Mouse (Mus musculus) liver, adult 2 months (tissue): ENCODE measurements at regions not wholly inside any gene's neighbourhood (a gene's known extent, or its start where the extent isn't known, plus 50 kb on each side); places are given as distances from the start of the nearest gene placed in this dataset.
"Not testable (repeated sequence)": the region's sequence is repeated elsewhere in the genome, so short reads cannot be mapped to it uniquely, and the experiment has no call there.

Experiments
- DNase-seq: peaks from one replicate; pipeline ENCODE4 v3.0.0-alpha.2; 2011; ENCODE audit warnings: low read depth, low spot score; ENCODE audit errors: extremely low read depth
- H3K27ac ChIP-seq: fragments of 200-500 bp; replicated peaks from 2 replicates; pipeline ENCODE4 v1.5.1; 2012; ENCODE audit warnings: low read depth, mild to moderate bottlenecking, control low read depth, inconsistent platforms, low read length; ENCODE audit not compliant: insufficient read depth
- H3K27me3 ChIP-seq: fragments of 200-500 bp; 2 replicates; pipeline ENCODE4 v1.6.1; 2012; ENCODE audit warnings: mild to moderate bottlenecking, moderate library complexity, low read length, inconsistent platforms; ENCODE audit not compliant: control insufficient read depth, insufficient read depth
- H3K36me3 ChIP-seq: fragments of 200-500 bp; 2 replicates; pipeline ENCODE4 v1.6.1; 2012; ENCODE audit warnings: low read length, inconsistent platforms; ENCODE audit not compliant: control insufficient read depth, insufficient read depth
- H3K4me1 ChIP-seq: fragments of 200-500 bp; 2 replicates; pipeline ENCODE4 v1.6.1; 2011; ENCODE audit warnings: low read length; ENCODE audit not compliant: control insufficient read depth, insufficient read depth
- H3K4me3 ChIP-seq: fragments of 200-500 bp; 2 replicates; pipeline ENCODE4 v1.5.1; 2011; ENCODE audit warnings: low read depth, mild to moderate bottlenecking, control low read depth, low read length, moderate library complexity; ENCODE audit not compliant: insufficient read depth
- H3K79me2 ChIP-seq: fragments of 200-500 bp; 2 replicates; pipeline ENCODE4 v1.6.1; 2012; ENCODE audit warnings: inconsistent platforms, mild to moderate bottlenecking, low read length, moderate library complexity; ENCODE audit not compliant: control insufficient read depth, insufficient read depth
- H3K9ac ChIP-seq: fragments of 200-500 bp; 2 replicates; pipeline ENCODE4 v1.6.1; 2012; ENCODE audit warnings: low read depth, mild to moderate bottlenecking, control low read depth, inconsistent platforms, low read length
- CTCF ChIP-seq: fragments of 200-500 bp; IDR thresholded peaks from 2 replicates; pipeline ENCODE4 v1.5.1; 2011; ENCODE audit warnings: low read depth, low read length, control low read depth
- POLR2A ChIP-seq: fragments of 200-500 bp; IDR thresholded peaks from 2 replicates; pipeline ENCODE4 v1.6.1; 2011; ENCODE audit warnings: low read length, control low read depth; ENCODE audit not compliant: insufficient read depth; ENCODE audit errors: extremely low read depth
- WGBS: fragments of 180-500 bp; shearing (Covaris S2); methylation state at CpG from one replicate; pipeline ENCODE4 v1.1.7; 2018; 5-methylcytosine and 5-hydroxymethylcytosine counted together

DNA sequence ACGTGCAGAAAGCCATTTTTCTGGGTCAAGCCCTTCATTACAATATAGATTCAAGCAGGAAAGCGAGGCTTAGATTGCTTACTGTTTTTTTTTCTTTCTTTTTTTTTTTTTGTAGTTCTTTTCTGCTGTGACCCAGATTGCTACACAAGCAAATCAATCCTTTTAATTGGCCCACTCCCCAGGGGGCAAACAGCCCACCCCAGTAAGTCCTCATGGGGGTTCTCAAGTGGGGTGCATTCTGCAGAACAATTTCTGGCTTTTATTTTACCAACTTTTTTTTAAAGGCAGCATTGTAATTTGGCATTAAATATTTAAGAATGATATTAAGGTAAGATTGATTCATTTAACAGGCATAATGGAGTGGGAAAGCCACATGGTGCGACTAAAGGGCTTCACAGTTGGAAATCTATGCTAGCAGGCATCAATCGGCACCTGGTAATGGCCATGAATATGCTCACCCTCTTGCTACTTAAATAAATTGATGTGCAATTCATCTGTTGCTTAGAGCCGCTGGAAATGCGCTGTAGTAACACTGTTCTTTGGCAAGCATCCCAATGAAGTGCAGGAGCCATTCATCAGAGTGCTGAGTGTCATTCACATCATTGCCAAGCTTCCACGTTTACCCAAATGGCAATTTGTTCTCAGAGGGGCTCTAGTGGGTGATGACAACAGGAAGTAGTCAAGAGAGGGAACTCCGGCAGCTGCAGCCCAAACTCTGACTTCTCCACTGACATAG is 236.3 kb upstream of the Arhgap42 start:
- DNase-seq: no peak
- WGBS: 54% methylated on average over 8 of the region's 8 CpGs
- no peak overlapping the region for H3K27ac ChIP-seq
- TF ChIP-seq CTCF (no peak), POLR2A (no peak)
- H3K4me1 ChIP-seq: no peaks in the 10 kb centered on the region
- no peak overlapping the region for H3K4me3 ChIP-seq
- H3K36me3 ChIP-seq: no peaks in the 10 kb centered on the region
- no peaks in the 10 kb centered on the region for H3K27me3 ChIP-seq
- no peak overlapping the region for H3K9ac ChIP-seq
- no peaks in the 10 kb centered on the region for H3K79me2 ChIP-seq

DNA sequence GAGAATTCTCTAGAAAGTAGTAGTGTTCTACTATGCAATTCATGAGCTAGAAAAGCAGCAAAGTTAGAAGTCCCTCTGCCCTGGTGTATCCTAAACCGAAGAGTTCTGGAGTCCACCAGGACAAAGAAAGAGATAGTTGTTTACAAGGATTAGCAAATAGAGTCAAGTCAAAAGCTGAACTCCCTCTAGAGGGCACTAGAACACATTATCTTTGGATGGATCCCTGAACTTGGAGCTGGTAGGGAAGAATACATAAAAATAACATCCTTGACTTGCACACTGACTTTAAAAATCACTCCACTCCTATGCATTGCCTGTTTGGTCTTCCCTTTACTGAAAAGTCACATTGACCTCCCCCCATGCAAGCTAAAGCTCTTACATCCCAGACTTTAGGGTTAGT is 205.3 kb upstream of the Arhgap42 start:
- WGBS: 81% methylated on average over 1 of the region's 1 CpGs
- TF ChIP-seq POLR2A (no peak), CTCF (0 out of 2 replicates have a peak, but pooled peaks have one; percentile 8)
- Histone ChIP-seq H3K4me3 (no peak overlapping the region), H3K9ac (no peak overlapping the region), H3K27ac (no peak overlapping the region), H3K36me3 (no peaks in the 10 kb centered on the region), H3K27me3 (no peaks in the 10 kb centered on the region), H3K79me2 (no peaks in the 10 kb centered on the region), H3K4me1 (no peaks in the 10 kb centered on the region)
- DNase-seq: peak; percentile 39

DNA sequence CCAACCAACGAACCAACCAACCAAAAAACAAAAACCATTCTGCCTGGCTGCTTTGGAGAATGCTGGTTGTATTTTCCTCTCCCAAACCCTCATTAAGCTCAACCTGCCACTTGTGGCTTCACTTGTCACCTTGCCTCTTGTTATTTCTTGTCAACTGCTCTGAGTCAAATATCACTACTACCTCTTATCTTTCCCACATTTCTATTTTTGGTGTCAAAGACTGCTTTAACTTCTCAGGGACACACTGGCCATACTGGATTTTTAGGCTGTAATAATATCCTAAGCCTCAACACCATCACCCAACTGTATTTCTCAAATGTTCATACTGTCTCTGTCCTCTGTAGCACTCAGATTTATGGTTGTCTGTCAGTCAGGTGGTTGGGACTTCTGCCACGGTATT is 181.4 kb upstream of the Arhgap42 start:
- no peak for DNase-seq
- Histone ChIP-seq H3K4me3 (no peak overlapping the region), H3K9ac (no peak overlapping the region), H3K36me3 (no peaks in the 10 kb centered on the region), H3K4me1 (no peaks in the 10 kb centered on the region), H3K27me3 (no peaks in the 10 kb centered on the region), H3K27ac (no peak overlapping the region), H3K79me2 (no peaks in the 10 kb centered on the region)
- no peak for TF ChIP-seq CTCF
- TF ChIP-seq POLR2A: no peak
- WGBS: 76% methylated on average over 2 of the region's 2 CpGs

DNA sequence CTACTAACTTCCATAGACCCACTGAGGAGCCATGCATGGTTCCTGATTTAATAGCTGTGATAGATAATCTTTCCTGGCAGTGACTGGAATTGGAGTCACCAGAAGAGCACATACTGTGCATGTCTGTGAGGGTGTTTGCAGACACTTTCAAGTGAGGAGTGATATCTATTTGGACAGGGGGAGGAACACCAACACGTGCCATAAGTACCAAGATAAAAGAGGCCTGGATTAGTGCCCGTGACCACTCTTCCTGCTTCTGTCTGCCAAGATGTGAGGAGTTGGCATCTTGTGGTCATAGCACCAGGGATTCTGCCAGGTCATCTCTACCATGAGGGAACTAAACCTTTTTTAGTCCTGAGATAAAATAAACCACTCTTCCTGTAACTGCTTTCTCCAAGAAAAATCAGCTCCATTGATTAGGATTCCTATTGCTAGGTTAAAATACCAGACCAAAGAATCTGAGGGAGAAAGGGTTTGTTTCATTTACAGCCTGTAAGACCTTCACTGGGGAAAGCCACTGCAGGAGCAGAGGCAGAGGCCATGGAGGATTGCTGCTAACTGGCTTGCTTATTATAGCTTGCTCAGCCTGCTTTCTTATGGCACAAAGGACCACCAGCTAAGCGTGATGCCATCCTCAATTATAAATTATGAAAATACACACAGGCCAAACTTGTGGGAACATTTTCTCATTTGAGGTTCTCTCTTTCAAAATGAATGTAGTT is 173.7 kb upstream of the Arhgap42 start:
- H3K36me3 ChIP-seq: no peaks in the 10 kb centered on the region
- H3K27me3 ChIP-seq: no peaks in the 10 kb centered on the region
- H3K27ac ChIP-seq: no peak overlapping the region
- no peaks in the 10 kb centered on the region for H3K4me1 ChIP-seq
- no peak for DNase-seq
- no peaks in the 10 kb centered on the region for H3K79me2 ChIP-seq
- H3K9ac ChIP-seq: no peak overlapping the region
- TF ChIP-seq POLR2A (no peak), CTCF (no peak)
- 54% methylated on average over 3 of the region's 3 CpGs for WGBS
- H3K4me3 ChIP-seq: no peak overlapping the region

DNA sequence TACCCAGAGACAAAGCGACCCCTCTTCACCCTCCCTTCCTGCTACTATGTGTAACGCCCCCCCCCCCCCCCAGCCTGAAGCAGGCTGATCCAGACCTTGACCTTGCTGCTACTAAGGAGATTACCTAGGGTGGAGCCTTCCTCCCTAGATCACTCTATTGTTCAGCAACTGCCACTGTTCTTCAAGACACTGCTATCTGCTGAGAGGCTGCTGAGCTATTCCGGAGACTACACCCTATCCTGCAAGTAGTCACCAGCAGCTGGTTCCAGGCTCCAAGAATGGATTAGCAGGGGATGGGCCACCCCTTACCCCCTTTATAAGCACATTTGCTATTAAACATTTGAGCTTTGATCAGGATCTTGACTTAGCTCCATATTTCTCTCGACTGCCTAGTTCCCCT is 155.3 kb upstream of the Arhgap42 start:
- H3K9ac ChIP-seq, H3K36me3 ChIP-seq, H3K4me1 ChIP-seq, H3K27ac ChIP-seq, H3K79me2 ChIP-seq, H3K4me3 ChIP-seq, DNase-seq, H3K27me3 ChIP-seq: not testable (repeated sequence)
- 73% methylated on average over 4 of the region's 4 CpGs for WGBS

DNA sequence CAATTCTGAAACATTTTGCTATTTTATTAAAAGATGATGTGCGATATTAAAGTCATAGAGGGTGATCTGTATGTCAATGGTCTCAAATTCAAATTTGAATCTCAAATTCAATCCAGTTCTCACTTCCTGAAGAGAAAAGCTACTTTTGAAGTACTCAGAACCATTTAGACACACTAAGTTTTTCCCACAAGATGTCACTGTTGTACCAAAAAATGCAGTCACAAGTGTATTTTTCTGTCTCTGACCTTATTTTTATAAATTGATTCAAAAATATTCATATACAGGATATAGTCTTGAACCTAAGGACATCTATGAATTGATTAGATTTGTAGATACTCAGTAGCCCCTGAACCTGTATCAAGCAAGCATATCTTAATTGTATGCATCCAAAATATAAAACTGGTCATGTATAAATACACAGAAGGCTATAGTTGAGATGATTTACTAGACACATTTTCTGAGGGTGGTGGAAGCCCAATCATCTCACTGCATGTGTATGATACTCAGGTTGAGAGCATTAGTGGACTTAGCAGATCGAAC is 137.8 kb upstream of the Arhgap42 start:
- Histone ChIP-seq H3K79me2 (no peaks in the 10 kb centered on the region), H3K9ac (no peak overlapping the region), H3K27me3 (no peaks in the 10 kb centered on the region), H3K4me1 (no peaks in the 10 kb centered on the region), H3K27ac (no peak overlapping the region), H3K4me3 (no peak overlapping the region), H3K36me3 (no peaks in the 10 kb centered on the region)
- peak; percentile 20; the same call in 1 of the 2 replicates for TF ChIP-seq CTCF
- no peak for TF ChIP-seq POLR2A
- 72% methylated on average over 2 of the region's 2 CpGs for WGBS
- peak; percentile 18 for DNase-seq
